Mouse (Mus musculus) Patski (cell line): Measurements from ENCODE around the gene Pcgf2. TPM values are rescaled to one million over a fixed set of nuclear protein-coding genes. Genes with fewer than 3 reads are reported as not detected.
"Not testable (repeated sequence)": the region's sequence is repeated elsewhere in the genome, so short reads cannot be mapped to it uniquely, and the experiment has no call there.

Source experiments
- ATAC-seq: fragments of 100-300 bp; one replicate; pipeline ENCODE4 v1.8.0; 2021
- CTCF ChIA-PET: fragments of 350-600 bp; sonication (Branson Sonifier 250); formaldehyde crosslinking; loops from one replicate; lab custom pipeline; 2022; ENCODE audit warnings: inconsistent platforms; lab: Charles Lee
- POLR2A ChIA-PET: fragments of 350-600 bp; sonication (Branson Sonifier 250); formaldehyde crosslinking; loops from one replicate; lab custom pipeline; 2022; ENCODE audit warnings: antibody characterized with exemption, inconsistent platforms; lab: Charles Lee
- DNase-seq: peaks from one replicate; pipeline ENCODE4 v3.0.0-alpha.2; 2011; ENCODE audit warnings: low read depth, low spot score
- H3K27me3 ChIP-seq: fragments of 371-371 bp; one replicate; pipeline ENCODE4 v1.5.1; 2021
- CTCF ChIP-seq: fragments of 100-300 bp; IDR thresholded peaks from one replicate; pipeline ENCODE4 v1.5.1; 2021
- in situ Hi-C: fragments of 300-500 bp; cut with MboI; formaldehyde crosslinking; loops from 3 replicates; pipeline ENCODE4 v1.11.1; 2018; ENCODE audit warnings: low pct_unique_long_range_greater_than_20kb, mixed read lengths
- polyA plus RNA-seq: library from polyadenylated mRNA; unstranded; gene quantifications from one replicate; pipeline ENCODE4 v1.2.3, GENCODE M21; 2021

The Pcgf2 gene
- polyA plus RNA-seq, 1 experiment from 2014 or later, result 47.3 TPM

DNA sequence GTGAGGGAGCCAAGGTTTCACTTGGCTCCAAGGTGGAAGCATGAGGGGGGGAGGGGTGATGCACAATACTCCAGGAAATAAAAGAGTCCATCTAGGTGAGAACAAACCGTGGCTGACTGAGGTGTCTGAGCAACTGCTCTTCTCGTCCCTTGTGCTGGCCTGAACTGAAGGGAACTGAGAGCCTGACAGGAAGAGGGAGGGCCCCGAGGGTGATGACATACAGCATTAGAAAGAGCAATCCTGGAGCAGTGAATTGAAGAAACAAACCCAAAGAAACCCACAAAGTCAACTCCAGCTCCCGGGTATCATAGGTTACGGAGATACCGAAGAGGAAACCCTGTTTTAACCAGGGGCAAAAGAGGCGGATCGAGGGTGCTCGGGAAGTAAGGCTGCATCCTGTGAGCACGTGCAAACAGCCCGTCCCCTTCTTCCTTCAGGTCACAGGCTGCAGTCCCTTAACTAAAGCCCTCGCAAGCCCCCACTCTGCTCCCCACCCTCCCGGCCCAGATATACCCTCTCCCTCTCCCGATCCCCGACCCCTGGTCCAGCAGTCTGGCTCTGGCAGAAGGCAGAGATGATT lies 18.1 kb upstream of the Pcgf2 start:
- ATAC-seq, result no peak
- DNase-seq, result no peak
- ChIA-PET CTCF (no interaction called here), POLR2A (no interaction called here)
- TF ChIP-seq CTCF, result no peak
- H3K27me3 ChIP-seq, result no peaks in the 10 kb centered on the region
- in situ Hi-C loops, result no loop called here

DNA sequence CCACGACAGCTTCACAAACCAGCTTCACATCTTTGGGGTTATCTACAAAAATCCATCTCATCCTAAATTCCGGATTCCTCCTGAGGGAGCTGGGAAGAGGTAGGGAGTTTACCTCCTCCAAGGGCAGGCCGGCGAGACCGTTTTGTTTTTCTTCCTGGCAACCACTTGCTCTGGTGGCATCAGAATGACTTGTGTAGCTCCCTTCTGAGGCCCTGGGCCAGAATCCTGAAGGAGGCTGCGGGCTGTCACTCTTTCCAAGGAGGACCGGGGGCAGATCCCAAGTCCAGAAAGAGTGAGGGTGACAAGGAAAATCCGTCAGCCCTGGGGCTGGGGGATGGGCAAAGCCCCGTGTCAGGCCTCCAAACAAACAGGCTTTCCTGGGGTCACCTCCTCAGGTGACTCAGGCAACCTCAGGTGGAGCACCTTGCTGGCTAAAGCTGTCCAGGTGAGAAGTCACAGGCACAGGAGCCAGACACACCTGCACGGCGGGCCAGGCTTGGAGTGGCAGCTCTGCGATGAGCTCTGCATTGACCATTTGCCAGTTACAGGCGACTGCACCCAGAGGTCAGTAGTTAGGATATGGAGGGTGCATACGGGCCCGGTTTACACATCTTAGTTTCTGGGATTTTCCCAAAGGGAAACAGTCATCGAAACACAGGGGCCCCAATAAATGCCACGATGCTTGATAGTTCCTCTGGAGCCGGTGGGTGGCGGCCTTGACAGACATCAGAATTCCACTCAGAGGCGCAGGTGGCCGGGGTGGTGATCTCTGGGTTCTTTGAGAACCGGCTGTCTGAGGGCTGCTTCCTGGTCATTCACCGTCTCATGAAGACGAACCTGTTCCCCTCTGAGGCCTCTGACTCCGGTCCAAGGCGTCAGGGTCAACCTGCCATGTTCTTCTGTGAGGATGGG lies 17.3 kb upstream of the Pcgf2 start:
- no peaks in the 10 kb centered on the region for H3K27me3 ChIP-seq
- in situ Hi-C loops, result no loop called here
- no peak for ATAC-seq
- CTCF ChIA-PET, result interaction anchor here (0.8 to 1.5 kb wide), 2 partner anchors 10 to 13 kb away, joined by 3 to 5 read pairs; no protein-coding TSS in a partner anchor
- no peak for TF ChIP-seq CTCF
- POLR2A ChIA-PET, result no interaction called here
- DNase-seq, result no peak

GRCm38 (mm10) chr11:97716021-97716420 lies 15.7 kb upstream of the Pcgf2 start:
- in situ Hi-C loops, result no loop called here
- ChIA-PET POLR2A (no interaction called here), CTCF (interaction anchor here (1.5 kb wide), 1 partner anchor 9 kb away, joined by 5 read pairs; no protein-coding TSS in a partner anchor)
- no peak for DNase-seq
- no peak for TF ChIP-seq CTCF
- H3K27me3 ChIP-seq, result no peaks in the 10 kb centered on the region
- no peak for ATAC-seq

DNA sequence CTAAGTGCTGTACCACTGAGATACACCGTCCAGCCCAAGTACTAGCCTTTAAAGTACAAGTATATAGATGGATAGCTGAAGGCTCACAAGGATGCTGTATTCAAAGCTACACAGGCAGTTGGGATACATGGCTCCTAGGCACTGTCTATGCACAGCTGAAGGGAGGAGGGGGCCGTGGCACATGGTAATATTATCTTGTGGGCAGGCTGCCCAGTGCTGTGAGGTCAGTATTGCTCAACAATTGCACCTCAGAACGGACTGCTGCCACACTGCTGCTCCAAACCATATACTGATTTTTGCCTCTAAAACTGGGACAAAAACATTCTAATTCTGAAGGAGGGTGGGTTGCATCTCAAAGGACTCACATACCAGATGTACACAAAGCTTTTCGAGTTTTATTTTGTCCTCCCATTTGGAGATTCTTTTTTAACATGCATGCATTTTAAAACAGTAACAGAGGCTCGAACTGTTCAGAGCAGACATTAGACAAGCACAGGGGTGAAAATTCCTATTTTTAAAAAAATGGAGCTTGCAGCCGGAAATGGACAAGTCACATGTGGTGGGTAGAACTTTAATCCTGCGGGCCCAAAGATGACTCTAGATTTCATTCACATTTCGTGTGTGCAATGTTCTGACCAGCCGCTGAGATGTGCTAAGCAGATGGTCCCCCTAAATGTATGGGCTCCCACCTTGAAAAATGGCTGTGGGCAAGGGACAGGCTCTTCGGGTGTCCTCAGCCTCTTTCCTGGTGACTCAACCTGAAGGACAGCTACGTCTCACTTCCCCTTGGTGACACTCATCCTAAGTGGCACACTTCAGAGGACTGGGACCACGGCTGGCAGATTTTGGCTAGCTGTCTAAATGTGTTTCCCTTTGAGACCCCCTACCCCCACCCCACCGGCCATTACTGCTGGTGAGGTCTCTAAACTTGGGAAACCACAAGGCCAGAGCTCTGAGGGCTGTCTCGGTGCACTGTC lies 14.8 kb upstream of the Pcgf2 start:
- ChIA-PET POLR2A (interaction anchor here (0.8 to 1.9 kb wide), 2 partner anchors 9 to 11 kb away, joined by 3 to 16 read pairs; partner anchors contain the start of gene Psmb3), CTCF (interaction anchor here (1.3 kb wide), 1 partner anchor 12 kb away, joined by 4 read pairs; the partner anchor contains the start of gene Psmb3)
- in situ Hi-C loops, result no loop called here
- no peaks in the 10 kb centered on the region for H3K27me3 ChIP-seq
- no peak for ATAC-seq
- no peak for TF ChIP-seq CTCF
- DNase-seq, result no peak

DNA sequence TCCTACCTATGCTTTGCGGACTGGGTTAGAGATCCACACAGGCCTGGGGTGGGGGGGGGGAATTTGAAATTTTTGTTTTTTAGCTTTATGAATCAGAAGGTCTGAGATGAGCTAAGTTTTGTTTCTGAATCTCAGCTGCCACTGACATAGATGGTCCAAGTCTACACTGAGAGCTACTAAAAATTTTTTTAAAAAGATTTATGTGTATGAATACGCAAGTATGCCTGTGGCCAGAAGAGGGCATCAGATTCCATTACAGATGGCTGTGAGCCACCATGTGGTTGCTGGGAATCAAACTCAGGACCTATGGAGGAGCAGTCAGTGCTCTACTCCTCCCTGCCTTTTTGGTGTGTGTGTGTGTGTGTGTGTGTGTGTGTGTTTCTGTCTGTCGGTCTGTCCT lies 14.1 kb upstream of the Pcgf2 start:
- TF ChIP-seq CTCF, result no peak
- in situ Hi-C loops, result no loop called here
- DNase-seq (no peak), ATAC-seq (no peak)
- ChIA-PET POLR2A (interaction anchor here (1.9 kb wide), 1 partner anchor 11 kb away, joined by 16 read pairs; the partner anchor contains the start of gene Psmb3), CTCF (interaction anchor here (1.3 kb wide), 1 partner anchor 12 kb away, joined by 4 read pairs; the partner anchor contains the start of gene Psmb3)
- no peaks in the 10 kb centered on the region for H3K27me3 ChIP-seq

DNA sequence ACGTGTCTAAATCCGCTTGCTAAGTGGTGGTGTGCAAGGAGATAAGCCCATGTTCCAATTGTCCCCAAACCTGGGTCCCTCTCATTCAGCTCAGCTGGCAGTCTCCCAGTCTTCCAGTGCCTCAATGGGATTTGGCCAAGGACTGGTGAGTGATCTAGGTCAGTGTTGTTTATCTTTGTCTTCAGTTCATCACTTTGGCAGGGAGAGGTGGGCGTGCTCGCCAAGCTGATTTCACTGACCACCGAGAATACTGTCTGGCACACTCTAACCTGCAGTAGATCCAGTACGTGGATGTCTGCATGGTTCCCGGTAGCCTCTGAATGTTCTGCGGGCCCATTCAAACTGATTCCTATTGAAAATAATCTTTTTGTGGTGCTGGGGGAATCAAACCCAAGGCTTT lies 13.6 kb upstream of the Pcgf2 start:
- no peaks in the 10 kb centered on the region for H3K27me3 ChIP-seq
- TF ChIP-seq CTCF, result no peak
- POLR2A ChIA-PET, result interaction anchor here (1.9 kb wide), 1 partner anchor 10 kb away, joined by 16 read pairs; the partner anchor contains the start of gene Psmb3
- CTCF ChIA-PET, result interaction anchor here (1.3 kb wide), 1 partner anchor 11 kb away, joined by 4 read pairs; the partner anchor contains the start of gene Psmb3
- DNase-seq, result no peak
- in situ Hi-C loops, result no loop called here
- ATAC-seq, result no peak

DNA sequence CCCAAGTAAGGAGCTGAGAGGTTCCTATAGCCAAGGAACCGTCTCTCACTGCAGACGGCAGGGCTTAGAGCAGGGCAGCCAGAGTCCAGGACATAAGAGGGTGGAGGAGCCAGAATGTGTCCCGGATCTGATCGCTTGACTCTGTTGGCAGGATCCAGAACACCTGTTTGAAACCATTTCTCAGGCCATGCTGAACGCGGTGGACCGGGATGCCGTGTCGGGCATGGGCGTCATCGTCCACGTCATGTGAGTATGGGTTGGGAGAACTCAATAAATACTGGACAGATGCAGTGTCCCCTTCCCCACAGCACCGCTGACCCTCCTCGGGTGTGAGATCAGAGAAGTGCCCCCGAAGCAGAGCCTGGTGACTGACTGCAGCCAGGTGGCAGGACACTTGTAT lies 12.0 kb upstream of the Pcgf2 start:
- ChIA-PET CTCF (no interaction called here), POLR2A (no interaction called here)
- ATAC-seq, result no peak
- no peak for DNase-seq
- H3K27me3 ChIP-seq, result no peaks in the 10 kb centered on the region
- no peak for TF ChIP-seq CTCF
- in situ Hi-C loops, result no loop called here

DNA sequence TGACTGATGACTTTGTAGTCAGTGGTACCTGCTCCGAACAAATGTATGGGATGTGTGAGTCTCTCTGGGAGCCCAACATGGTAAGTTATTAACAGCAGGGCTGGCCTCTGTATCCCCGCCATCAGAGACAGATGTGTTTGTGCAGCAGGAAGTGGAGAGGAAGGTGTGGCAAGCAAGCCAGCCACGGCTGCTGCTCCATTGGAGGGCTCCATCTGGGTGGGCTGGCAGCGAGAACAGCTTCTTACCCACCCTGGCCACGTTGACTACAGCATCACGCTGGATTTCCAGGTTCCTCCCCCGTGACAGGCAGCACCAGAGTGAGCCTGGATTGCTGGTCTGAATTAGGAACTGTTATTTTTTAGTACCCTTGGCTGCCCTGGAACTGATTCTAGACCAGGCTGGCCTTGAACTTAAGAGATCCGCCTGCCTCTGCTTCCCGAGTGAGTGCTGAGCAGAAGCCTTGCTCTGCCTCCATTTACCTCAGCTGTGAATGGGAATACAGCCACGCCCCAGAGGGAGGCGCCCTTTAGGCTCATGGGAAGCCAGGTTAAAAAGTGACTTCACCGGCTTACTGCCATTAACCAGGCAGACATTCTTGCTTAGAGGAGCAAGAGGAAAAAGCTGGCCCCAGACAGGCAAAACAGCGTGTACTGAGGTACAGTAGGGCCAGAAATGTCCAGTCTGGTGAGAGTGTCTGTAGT lies 11.1 kb upstream of the Pcgf2 start:
- in situ Hi-C loops, result no loop called here
- no peaks in the 10 kb centered on the region for H3K27me3 ChIP-seq
- ATAC-seq (no peak), DNase-seq (no peak)
- TF ChIP-seq CTCF, result no peak
- ChIA-PET CTCF (no interaction called here), POLR2A (no interaction called here)

DNA sequence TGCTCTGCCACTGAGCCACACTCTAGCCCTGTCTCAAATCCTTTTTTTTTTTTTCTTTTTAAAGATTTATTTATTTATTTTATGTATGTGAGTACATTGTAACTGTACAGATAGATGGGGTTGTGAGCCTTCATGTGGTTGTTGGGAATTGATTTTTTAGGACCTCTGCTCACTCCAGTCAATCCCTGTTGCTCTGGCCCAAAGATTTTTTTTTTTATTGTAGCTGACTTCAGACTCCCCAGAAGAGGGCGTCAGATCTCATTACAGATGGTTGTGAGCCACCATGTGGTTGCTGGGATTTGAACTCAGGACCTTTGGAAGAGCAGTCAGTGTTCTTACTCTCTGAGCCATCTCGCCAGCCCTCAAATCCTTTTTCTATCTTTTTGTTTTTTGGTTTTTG lies 9.8 kb upstream of the Pcgf2 start:
- CTCF ChIA-PET, DNase-seq, ATAC-seq, H3K27me3 ChIP-seq, in situ Hi-C loops: not testable (repeated sequence)
- POLR2A ChIA-PET, result interaction anchor here (0.7 to 0.8 kb wide), 2 partner anchors 11 to 27 kb away, joined by 3 to 5 read pairs; no protein-coding TSS in a partner anchor
